Mouse (Mus musculus) limb, embryonic 11.5 days (tissue): ENCODE data around the gene Micall1. TPM values are rescaled to one million over a fixed set of nuclear protein-coding genes. Genes with fewer than 3 reads are reported as not detected.

ENCODE experiments used
- ATAC-seq: fragments of 200-750 bp; cut with Nextera tagmentation; 2 replicates; pipeline ENCODE4 v1.8.0; 2017; ENCODE audit warnings: low read depth; ENCODE audit not compliant: insufficient number of reproducible peaks, low FRiP score, low TSS enrichment
- DNase-seq: peaks from one replicate; pipeline ENCODE4 v3.0.0-alpha.2; 2015; ENCODE audit warnings: low spot score
- H3K27ac ChIP-seq: fragments of 300-500 bp; sonication (generic); replicated peaks from 2 replicates; pipeline ENCODE4 v1.5.1; 2014; ENCODE audit warnings: low read depth, mild to moderate bottlenecking, low read length
- H3K27me3 ChIP-seq: fragments of 300-500 bp; sonication (generic); 2 replicates; pipeline ENCODE4 v1.6.1; 2014; ENCODE audit warnings: mild to moderate bottlenecking, low read length, mixed read lengths; ENCODE audit not compliant: control insufficient read depth, insufficient read depth
- H3K36me3 ChIP-seq: fragments of 300-500 bp; sonication (generic); 2 replicates; pipeline ENCODE4 v1.6.1; 2014; ENCODE audit warnings: mild to moderate bottlenecking, low read length, moderate library complexity, mixed read lengths; ENCODE audit not compliant: control insufficient read depth, insufficient read depth
- H3K4me1 ChIP-seq: fragments of 300-500 bp; sonication (generic); 2 replicates; pipeline ENCODE4 v1.6.1; 2014; ENCODE audit warnings: low read length, mixed read lengths; ENCODE audit not compliant: control insufficient read depth, insufficient read depth
- H3K4me2 ChIP-seq: fragments of 300-500 bp; sonication (generic); 2 replicates; pipeline ENCODE4 v1.6.1; 2014; ENCODE audit warnings: low read depth, mild to moderate bottlenecking, moderate library complexity; ENCODE audit not compliant: severe bottlenecking
- H3K4me3 ChIP-seq: fragments of 300-500 bp; sonication (generic); 2 replicates; pipeline ENCODE4 v1.5.1; 2014; ENCODE audit warnings: low read depth, low read length
- H3K9ac ChIP-seq: fragments of 300-500 bp; sonication (generic); 2 replicates; pipeline ENCODE4 v1.6.1; 2014; ENCODE audit warnings: mild to moderate bottlenecking, low read length
- H3K9me3 ChIP-seq: fragments of 300-500 bp; sonication (generic); 2 replicates; pipeline ENCODE4 v1.6.1; 2016; ENCODE audit warnings: low read length; ENCODE audit not compliant: control insufficient read depth
- WGBS: fragments of 180-500 bp; shearing (Covaris S2); extraction: QIAGEN DNeasy Blood & Tissue Kit; methylation state at CpG from one replicate; pipeline ENCODE4 v1.1.7; 2014; 5-methylcytosine and 5-hydroxymethylcytosine counted together
- polyA plus RNA-seq: library from polyadenylated mRNA; unstranded; fragments of >200 nt; fragmentation: Nextera tagmentation; extraction: Ambion mirVana; gene quantifications from 2 replicates; pipeline ENCODE4 v1.2.1, GENCODE M21; 2014

Gene Micall1
- polyA plus RNA-seq, 1 experiment from 2014 or later: 7.8 TPM

DNA sequence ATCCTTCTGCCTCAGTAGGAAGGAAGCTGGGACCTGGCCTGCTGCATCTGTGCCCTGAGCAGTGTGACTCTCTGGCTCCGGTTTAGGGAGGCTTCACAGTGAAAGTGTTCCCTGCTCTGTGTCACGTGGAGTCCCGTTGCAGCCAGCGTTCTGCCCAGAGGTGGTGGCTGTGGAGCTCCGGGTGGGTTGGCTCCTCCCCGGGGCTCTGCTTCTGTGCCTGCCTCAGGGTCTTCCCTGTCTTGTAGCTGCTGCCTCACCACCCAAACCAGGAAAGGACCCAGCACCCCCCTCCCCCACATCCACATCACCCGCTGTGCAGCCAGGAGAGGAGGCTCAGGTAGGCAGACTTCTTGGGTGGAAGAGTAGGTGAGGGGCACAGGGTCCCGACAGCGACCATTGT, 10.8 kb downstream of the Micall1 start:
- Histone ChIP-seq H3K9ac (no peak overlapping the region), H3K27me3 (no peaks in the 10 kb centered on the region), H3K36me3 (peaks cover 3% of the 10 kb centered on the region; the same call in 1 of the 2 replicates), H3K9me3 (no peaks in the 10 kb centered on the region), H3K4me2 (no peak overlapping the region), H3K4me3 (no peak overlapping the region), H3K4me1 (no peaks in the 10 kb centered on the region), H3K27ac (no peak overlapping the region)
- DNase-seq: no peak
- WGBS: 81% methylated on average over 9 of the region's 9 CpGs
- no peak for ATAC-seq

DNA sequence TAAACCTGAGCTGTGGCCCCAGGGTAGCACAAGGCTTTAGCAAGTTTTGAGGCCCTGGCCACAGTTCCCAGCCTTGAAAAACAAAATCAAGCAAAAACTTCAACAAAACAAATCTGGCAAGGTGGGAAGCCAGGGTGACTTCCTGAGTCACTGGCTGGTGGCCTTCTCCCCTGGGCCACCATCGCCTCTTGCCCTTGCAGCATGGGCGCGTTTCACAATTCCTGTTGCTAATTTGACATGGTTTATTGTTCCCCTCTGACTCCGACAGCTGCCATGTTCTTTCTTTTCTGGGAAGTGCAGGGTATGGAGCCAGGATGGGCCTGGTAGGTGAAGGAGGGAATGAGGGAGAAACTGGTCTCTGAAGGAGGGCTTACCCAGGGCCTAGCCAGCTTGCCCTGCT, 13.4 kb downstream of the Micall1 start:
- H3K27me3 ChIP-seq: no peaks in the 10 kb centered on the region
- peaks cover 8% of the 10 kb centered on the region for H3K36me3 ChIP-seq
- DNase-seq: no peak
- H3K27ac ChIP-seq: no peak overlapping the region
- H3K4me3 ChIP-seq: no peak overlapping the region
- no peaks in the 10 kb centered on the region for H3K4me1 ChIP-seq
- H3K9ac ChIP-seq: no peak overlapping the region
- H3K4me2 ChIP-seq: no peak overlapping the region
- no peak for ATAC-seq
- H3K9me3 ChIP-seq: no peaks in the 10 kb centered on the region
- 68% methylated on average over 4 of the region's 4 CpGs for WGBS

DNA sequence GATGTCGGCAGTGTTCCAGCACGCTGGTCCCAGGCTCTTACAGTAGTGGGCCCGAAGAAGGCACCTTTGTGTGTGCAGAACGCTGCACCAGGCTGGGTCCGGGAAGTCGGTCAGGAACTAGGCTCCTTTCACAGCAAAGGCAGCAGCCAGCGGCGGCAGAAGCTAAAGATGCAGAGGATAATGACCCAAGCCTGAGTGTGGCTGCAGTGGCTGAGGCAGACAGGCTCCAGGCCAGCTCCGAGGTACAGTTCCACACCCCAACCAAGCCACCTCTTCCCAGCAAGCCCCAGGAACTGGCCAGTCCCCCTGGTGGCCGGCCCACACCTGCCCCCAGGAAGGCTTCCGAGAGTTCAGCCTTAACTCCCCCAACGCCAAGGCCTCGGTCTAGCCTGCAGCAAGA, 13.8 kb downstream of the Micall1 start:
- H3K4me3 ChIP-seq: no peak overlapping the region
- no peak overlapping the region for H3K27ac ChIP-seq
- 79% methylated on average over 13 of the region's 13 CpGs for WGBS
- H3K9me3 ChIP-seq: no peaks in the 10 kb centered on the region
- no peak overlapping the region for H3K9ac ChIP-seq
- ATAC-seq: no peak
- peaks cover 12% of the 10 kb centered on the region for H3K36me3 ChIP-seq
- no peaks in the 10 kb centered on the region for H3K4me1 ChIP-seq
- H3K4me2 ChIP-seq: no peak overlapping the region
- H3K27me3 ChIP-seq: no peaks in the 10 kb centered on the region
- DNase-seq: no peak

DNA sequence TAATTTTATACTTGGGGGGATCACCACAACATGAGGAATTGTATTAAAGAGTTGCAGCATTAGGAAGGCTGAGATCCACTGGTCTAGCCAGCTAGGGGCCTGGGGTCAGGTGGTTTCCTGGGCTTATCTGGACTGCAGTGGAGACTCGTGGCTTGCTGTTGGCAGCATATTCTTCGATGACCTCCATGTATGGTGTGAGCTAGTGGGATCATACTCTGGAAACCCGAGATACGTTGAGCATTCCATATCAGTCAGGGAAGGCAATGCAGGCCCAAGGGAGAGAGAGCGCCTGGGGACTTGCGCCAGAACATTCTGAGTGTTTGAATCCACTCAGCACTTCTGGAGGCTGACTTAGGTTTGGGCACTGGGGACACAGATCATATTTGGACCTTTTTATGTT, 15.1 kb downstream of the Micall1 start:
- no peak overlapping the region for H3K4me2 ChIP-seq
- WGBS: 93% methylated on average over 6 of the region's 6 CpGs
- no peak overlapping the region for H3K9ac ChIP-seq
- ATAC-seq (no peak), DNase-seq (no peak)
- no peak overlapping the region for H3K4me3 ChIP-seq
- no peaks in the 10 kb centered on the region for H3K9me3 ChIP-seq
- H3K27ac ChIP-seq: no peak overlapping the region
- no peaks in the 10 kb centered on the region for H3K27me3 ChIP-seq
- peaks cover 14% of the 10 kb centered on the region for H3K36me3 ChIP-seq
- H3K4me1 ChIP-seq: no peaks in the 10 kb centered on the region

DNA sequence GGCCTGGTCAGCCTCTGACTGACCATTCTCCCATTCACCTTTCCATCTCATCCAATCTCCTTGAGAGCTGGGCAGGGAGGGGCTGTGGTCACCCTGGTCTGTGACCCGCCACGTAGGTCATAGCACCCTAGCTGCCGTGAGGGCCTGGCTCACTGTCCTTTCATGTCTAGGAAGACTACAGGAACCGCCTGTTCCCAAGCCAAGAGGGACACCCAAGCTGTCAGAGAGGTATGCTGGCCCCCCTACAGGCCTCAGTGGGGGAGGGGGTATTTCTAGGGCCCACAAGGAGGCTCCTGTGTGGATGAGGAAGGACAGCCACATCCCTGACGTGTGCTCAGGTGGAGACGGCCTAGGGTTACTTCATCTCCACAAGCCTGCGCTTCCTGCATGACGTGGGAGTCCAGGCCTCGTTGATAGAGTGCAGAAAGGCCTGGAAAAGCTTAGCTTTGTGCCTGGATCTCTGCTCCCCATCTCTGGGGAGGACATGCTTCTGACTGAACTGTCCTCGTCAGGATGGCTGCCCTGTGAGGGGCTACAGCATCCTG, 15.7 kb downstream of the Micall1 start:
- peaks cover 14% of the 10 kb centered on the region for H3K36me3 ChIP-seq
- H3K4me3 ChIP-seq: no peak overlapping the region
- DNase-seq: no peak
- H3K9ac ChIP-seq: no peak overlapping the region
- WGBS: 84% methylated on average over 10 of the region's 10 CpGs
- no peak overlapping the region for H3K27ac ChIP-seq
- H3K9me3 ChIP-seq: no peaks in the 10 kb centered on the region
- H3K4me1 ChIP-seq: no peaks in the 10 kb centered on the region
- ATAC-seq: no peak
- no peaks in the 10 kb centered on the region for H3K27me3 ChIP-seq
- no peak overlapping the region for H3K4me2 ChIP-seq

DNA sequence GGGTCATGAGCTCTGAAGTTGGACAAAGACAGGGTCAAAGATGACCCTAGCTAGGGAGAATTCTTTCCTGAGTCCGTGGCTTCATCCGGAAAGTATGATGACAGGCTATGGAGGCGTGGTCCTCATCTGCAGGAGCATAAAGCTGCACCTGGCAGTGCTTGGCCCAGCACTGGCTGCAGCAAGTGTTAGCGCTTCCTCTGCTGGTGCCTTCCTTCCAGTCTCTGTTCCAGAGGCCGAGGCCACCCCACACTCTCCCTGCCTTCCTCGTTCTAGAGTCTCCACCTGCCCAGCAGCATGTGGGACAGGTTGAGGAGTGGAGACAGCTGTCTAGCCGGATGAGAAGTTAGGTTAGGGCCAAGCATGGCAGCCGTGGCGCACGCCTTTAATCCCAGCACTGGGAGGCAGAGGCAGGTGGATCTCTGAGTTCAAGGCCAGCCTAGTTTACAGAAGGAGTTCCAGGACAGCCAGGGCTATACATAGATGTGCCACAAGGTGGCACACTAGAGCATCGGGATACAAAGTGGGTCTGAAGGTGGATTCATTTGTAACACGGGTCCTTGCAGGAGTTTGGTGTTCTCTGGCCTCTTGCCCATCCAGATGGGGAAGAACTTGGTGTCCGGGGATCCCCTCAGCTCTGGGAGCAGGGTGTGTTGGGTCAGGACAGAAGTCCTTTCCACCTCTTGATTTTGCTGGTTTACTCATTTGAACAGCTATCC, 17.7 kb downstream of the Micall1 start:
- no peak overlapping the region for H3K4me2 ChIP-seq
- H3K4me1 ChIP-seq: no peaks in the 10 kb centered on the region
- no peak overlapping the region for H3K9ac ChIP-seq
- no peak for ATAC-seq
- peaks cover 15% of the 10 kb centered on the region for H3K36me3 ChIP-seq
- DNase-seq: peak; percentile 68
- H3K27me3 ChIP-seq: no peaks in the 10 kb centered on the region
- H3K9me3 ChIP-seq: no peaks in the 10 kb centered on the region
- WGBS: 88% methylated on average over 13 of the region's 13 CpGs
- no peak overlapping the region for H3K4me3 ChIP-seq
- H3K27ac ChIP-seq: no peak overlapping the region

DNA sequence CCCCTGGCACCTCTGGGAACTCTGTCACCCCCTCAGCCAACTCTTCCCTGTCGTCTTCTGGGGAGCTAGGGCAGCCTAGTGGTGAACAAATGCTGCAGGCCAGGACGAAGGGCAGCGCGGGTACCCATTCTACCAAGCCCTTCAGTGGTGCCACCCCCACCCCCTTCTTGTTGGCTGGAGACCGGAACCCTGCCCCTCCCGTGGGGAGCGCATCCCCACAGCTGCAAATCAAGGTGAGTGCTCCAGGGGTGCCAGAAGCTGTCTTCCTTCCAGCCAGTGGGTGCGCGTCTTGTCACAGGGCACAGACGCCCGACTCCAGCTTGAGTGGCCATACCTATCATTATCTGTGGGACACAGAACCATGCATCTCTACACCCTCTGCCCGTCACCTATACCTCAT, 18.4 kb downstream of the Micall1 start:
- H3K9me3 ChIP-seq: no peaks in the 10 kb centered on the region
- DNase-seq: no peak
- H3K27ac ChIP-seq: no peak overlapping the region
- H3K9ac ChIP-seq: no peak overlapping the region
- no peak overlapping the region for H3K4me3 ChIP-seq
- no peak for ATAC-seq
- H3K4me2 ChIP-seq: no peak overlapping the region
- no peaks in the 10 kb centered on the region for H3K27me3 ChIP-seq
- no peaks in the 10 kb centered on the region for H3K4me1 ChIP-seq
- H3K36me3 ChIP-seq: peaks cover 17% of the 10 kb centered on the region
- 94% methylated on average over 12 of the region's 12 CpGs for WGBS

DNA sequence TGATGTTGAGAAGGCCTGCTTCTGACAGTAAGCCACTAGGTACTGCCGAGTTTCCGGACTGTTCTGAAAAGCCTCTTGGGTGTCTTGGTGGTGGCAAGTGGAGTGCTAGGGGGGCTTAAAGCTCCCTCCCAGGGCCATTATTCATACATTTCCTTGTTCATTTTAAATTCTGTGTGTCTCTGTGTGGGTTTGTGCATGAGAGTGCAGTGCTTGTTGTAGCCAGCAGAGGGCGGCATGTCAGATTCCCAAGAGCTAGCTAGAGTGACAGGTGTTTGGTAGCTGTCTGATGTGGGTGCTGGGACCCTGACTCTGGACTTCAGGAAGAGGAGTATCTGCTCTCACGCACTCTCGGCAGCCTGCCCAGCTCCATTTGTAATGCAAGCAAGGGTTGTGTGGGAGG, 19.5 kb downstream of the Micall1 start:
- DNase-seq (no peak), ATAC-seq (no peak)
- WGBS: 94% methylated on average over 5 of the region's 5 CpGs
- no peak overlapping the region for H3K4me2 ChIP-seq
- no peaks in the 10 kb centered on the region for H3K4me1 ChIP-seq
- H3K36me3 ChIP-seq: peaks cover 19% of the 10 kb centered on the region
- H3K27ac ChIP-seq: no peak overlapping the region
- H3K27me3 ChIP-seq: no peaks in the 10 kb centered on the region
- no peak overlapping the region for H3K9ac ChIP-seq
- no peak overlapping the region for H3K4me3 ChIP-seq
- no peaks in the 10 kb centered on the region for H3K9me3 ChIP-seq

DNA sequence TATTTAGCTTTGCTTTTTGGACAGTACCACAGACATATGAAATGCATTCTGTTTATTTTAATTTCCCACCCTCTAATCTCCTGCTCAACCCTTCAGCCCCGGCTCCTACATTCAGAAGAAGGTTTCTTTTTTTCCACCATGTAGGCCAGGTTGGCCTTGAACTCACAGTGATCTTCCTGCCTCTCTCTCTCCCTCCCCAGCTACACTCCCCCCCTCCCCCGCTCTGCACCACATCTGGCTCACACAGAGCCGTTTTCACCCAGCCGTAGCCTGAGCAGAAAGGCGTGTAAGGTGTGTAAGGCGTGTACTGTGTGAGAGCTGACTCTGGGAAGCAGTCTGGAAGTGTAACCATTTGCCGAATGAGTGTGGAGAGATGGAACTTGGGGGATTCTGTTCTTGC, 20.6 kb downstream of the Micall1 start:
- H3K9ac ChIP-seq: no peak overlapping the region
- no peaks in the 10 kb centered on the region for H3K27me3 ChIP-seq
- 80% methylated on average over 7 of the region's 7 CpGs for WGBS
- DNase-seq: no peak
- H3K4me1 ChIP-seq: no peaks in the 10 kb centered on the region
- no peak overlapping the region for H3K4me2 ChIP-seq
- no peak overlapping the region for H3K4me3 ChIP-seq
- H3K9me3 ChIP-seq: no peaks in the 10 kb centered on the region
- peaks cover 19% of the 10 kb centered on the region for H3K36me3 ChIP-seq
- no peak overlapping the region for H3K27ac ChIP-seq
- ATAC-seq: no peak
